Mouse (Mus musculus): ENCODE data around the gene Ninj1.

Ninj1 gene

DNA sequence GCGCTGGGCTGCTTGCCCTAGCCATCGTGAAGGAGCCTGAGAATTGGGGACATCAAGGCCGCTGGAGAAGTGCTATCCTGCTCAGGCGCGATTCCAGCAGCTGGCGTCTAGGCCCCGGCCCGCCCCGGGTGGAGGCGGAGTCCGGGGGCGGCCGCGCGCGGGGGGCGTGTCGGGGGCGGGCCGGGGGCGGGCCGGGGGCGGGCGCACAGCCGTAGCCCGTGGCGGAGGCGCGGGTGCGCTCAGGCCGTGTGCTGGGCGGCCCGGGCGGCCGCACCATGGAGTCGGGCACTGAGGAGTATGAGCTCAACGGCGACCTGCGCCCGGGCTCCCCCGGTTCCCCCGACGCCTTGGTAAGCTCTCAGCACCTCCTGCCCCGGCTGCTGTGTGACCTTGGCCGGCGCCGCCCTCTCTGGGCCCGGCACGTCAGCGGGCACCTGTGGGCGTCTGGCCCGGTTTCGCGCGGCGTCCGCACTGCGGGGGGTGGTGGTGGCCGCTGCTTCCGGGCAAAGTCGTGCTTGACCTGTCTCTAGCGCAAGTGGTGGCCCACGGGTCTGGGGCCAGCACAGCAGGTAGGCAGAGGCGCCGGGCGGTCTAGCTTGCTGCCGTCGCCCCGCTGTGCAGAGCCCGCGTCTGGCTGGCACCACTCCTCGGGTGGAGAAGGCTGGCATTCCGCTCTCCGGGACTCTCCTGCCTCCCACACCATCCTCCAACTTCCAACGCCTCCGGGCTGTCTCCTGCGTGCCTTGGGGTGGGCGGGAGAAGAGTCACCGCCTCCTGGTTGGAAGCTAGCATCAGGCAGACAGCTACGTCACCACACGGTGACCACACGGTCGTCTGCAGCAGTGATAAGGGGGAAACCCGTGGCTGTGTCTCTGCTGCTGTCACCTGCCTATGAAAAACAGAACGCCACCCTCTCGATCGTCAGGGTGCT is at the start of gene Ninj1:
TSS of gene Ninj1 (plus strand) at position 198 of the 931 bp plus-strand sequence.
- DNase-seq (ENCODE audit: low read depth) = peak; percentile 94

DNA sequence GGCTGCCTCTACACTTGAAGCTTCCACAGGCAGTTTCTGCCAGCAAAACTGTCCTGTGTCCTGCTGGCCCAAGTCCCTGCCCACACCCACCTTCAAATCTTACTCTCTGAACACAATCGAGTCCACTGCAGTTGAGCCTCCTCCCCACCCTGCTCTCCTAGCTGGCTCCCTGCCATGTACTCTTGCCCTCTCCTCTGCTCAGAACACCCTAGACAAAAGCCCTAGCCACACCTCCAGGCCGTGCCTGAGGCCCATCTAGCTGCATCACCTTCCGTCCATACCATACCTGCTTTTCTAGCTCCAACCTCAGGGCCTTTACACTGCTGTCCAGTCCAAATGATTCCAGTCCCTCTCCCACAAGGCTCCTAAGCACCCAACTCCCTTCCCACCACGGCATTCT is 46.7 kb upstream of the Ninj1 start:
- DNase-seq (ENCODE audit: low read depth) = no peak

DNA sequence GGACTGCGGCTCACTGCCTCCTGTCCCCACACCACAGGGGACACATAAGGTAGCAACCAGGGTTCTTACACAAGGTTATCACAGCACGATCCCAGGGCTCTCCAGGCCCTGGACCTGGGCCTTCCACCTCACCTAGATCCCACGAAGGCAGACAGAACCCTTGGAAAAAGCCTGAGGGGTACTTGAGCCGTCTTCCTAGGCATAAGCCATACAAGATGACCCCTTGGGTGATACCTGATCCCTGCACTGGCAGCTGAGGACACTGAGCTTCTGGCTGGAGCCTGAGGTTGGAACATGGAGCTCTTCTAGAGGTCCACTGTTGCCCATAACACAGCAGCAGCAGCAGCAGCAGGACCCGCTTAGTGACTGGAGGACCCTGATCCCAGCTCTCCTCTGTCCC is 44.9 kb upstream of the Ninj1 start:
- DNase-seq (ENCODE audit: low read depth) = no peak

DNA sequence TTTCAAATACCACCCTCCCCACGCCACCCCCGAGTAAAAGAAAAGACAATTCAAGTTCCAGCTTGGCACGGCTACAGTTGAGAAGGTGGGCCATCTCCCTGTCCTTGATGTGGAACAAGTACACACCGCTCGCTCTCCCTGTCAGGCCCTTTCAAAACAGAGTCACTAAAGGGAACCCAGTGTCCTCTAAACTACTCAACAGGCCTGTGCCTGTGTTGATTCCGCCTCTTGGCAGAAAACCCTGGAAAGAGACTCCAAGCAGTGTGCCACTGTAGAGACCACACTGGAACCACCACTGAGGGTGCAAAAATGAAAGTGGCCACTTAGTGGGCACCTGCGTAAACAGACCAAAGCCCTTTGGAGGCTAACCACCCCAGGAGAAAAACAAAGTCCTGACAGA is 44.0 kb upstream of the Ninj1 start:
- no peak for DNase-seq (ENCODE audit: low read depth)

DNA sequence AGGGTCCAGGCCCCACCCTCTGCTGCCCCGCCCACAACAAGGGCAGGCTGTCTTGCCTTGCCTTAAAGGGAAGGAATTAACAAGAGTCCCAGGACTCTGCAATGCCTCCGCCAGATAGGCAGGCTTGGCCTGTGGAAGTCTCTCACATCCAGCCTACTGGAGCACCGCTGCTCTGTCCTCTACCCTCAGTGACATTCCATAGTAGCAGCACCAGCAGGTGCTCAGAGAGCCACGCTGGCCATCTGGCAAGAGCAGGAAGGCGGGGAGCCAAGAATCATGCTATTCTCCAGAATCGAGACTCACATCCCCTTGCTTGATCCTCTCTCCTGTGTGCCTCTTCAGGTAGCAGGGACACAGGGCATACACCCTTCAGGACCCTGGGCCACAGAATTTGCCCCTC is 42.8 kb upstream of the Ninj1 start:
- no peak for DNase-seq (ENCODE audit: low read depth)

DNA sequence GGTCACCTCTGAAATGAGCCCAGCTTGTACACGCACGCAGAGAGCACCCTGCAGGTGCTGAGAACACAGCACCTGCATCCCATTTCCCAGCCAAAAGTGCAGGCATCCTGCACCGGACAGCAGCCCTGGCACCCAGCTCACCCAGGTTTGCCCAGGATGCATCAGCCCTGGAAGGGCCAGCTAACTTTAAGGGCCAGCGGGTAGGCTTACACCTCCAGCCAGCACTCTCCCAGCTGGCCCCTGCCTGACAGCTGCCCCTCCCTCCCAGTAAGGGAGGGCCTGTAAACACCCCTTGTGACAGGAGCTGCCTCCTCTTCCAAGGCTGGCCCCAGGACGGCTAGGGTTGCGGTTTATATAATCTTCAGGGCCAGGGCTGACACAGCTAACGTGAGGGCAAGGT is 41.9 kb upstream of the Ninj1 start:
- DNase-seq (ENCODE audit: low read depth) = no peak

DNA sequence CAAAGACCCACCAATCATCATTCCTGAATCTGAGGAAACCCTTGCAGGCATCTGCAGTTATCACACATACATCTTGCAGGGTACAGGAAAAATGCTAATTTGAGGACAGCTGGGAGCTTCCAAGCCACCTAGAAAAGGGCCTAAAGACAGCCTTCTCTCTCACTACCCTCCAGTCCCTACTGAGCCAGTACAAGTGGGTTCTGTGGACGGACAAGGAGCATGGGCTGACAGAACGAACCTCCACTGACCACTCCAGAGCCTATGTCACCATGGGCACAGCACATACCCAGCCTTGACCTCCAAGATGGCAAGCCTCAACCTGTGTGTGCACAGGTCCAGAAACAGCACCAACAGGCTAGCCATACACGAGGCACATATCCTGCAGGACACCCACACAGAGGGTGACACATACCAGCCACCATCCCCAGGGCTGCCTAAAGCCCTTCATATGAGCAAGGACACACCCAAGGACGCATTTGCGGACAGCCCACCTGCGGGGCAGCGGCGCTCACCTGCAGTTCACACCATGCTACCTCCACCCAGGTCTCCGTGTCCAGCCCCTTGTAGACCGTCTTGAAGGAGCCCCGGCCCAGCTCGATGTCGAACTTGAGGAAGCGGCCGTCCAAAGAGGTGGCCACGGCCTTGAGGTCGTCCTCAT is 41.1 kb upstream of the Ninj1 start:
- no peak for DNase-seq (ENCODE audit: low read depth)

DNA sequence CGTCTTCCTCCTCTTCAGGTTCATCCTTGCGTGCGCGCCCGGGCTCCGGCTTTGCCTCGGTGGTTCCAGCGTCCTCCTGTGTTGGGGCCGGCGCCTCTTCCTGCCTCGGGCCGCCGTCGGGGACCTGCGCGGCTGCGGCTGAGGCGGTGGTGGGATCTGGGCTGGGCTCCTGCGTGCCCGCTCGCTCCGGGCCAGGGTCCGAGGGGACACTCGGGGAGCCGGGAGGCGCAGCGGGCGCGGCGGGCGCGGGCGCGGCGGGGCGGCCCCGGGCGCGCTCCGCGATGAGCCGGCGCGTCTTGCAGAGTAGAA is 40.6 kb upstream of the Ninj1 start:
- no peak for DNase-seq (ENCODE audit: low read depth)

DNA sequence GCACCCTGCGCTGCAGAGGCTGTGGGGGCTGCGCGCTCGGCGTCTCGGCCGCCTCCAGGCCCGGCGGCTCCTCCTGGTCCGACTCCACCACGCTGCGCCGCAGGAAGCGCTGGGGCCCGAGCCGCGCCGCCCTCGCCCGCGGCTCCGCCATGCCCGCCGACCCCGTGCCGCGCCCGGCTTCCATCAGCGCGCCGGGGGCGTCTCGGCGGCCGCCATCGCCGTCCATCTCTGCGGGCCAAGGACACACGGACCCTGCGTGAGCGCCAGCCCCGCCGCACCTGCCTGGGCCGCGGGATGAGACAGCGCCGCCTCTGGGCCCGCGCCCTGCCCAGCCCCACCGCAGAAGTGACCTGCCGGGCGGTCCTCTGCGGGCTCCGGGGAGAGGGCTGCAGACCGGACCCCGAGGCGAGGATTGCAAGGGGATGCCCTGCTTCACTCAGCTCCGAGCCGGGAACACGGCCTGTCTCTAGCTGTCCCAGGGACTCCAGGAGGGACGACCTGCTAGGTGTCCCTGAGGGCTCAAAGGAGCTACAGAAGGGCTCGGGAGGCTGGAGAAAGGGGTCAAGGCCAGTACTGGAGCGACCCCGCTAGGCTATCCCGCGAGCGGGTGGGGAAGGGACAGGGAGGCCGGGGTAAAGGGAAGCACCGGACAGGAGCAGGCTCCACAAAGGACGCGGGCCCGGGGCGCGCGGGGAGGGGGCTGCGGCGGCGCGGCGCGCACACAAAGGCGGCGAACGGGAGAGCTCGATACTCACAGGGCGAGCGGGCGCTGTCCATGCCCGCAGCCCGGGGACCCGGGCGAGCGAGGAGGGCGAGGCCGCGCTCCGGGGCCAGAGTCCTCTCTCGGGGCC is 40.1 kb upstream of the Ninj1 start:
- DNase-seq (ENCODE audit: low read depth) = peak; percentile 14

DNA sequence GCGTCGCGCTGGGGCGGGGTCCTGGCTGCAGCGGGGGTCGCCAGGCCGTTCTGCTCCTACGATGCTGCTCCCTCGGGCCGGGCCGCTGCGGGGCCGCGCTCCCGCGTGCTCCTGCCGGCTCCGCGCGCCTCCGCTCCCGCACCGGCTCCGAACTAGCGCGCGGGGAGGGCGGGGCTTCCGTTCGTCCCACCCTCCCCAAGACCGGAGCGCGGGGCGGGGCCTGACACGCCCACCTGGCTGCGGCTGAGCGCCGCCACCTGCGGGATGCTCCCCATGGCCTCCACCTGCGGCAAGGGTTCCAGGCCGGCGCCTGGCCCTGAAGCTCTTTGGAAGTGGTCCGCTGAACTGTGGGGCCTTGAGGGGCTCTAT is 39.4 kb upstream of the Ninj1 start, which contains the start of gene Wnk2:
TSS of gene Wnk2 (minus strand) at position 157 of the 369 bp plus-strand sequence.
- peak; percentile 67 for DNase-seq (ENCODE audit: low read depth)

DNA sequence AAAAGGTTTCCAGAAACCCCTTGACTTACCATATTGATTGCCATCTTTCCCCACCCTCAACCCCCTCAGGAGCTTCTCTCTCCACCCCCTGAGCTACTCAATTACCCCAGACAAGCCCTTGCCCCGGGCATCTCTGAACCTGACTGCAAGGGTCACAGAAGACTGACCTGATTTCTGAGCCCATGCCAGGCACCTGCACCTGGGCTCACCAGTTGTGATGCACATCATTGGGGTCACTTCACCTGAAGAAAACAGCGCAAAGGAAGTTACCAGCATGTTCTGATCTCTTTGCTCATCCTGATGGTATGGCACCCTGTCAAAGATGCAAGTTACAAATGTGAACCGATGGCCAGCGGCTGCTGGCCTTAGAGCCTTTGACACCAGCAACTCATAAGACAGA is 38.6 kb upstream of the Ninj1 start:
- DNase-seq (ENCODE audit: low read depth) = no peak

DNA sequence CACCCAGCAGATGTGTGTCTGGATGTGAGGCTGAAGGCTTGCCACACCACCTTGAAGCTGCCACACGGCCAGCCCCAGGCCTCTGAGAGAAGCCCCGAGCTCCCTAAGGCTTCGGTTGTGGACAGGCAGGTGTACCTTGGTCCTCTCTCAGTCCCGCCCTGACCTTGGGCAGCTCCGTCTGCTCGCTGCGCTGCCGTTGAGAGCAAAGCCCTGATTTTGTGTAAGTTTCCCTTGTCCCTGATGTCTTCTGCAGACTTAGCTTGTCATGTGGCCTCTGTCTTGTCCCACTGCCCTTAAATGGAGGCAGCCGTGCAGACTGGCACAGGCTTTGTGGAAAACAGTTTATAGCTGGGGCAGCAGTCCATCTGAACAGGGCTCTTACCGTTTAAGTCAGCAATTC is 33.3 kb upstream of the Ninj1 start:
- DNase-seq (ENCODE audit: low read depth) = no peak

DNA sequence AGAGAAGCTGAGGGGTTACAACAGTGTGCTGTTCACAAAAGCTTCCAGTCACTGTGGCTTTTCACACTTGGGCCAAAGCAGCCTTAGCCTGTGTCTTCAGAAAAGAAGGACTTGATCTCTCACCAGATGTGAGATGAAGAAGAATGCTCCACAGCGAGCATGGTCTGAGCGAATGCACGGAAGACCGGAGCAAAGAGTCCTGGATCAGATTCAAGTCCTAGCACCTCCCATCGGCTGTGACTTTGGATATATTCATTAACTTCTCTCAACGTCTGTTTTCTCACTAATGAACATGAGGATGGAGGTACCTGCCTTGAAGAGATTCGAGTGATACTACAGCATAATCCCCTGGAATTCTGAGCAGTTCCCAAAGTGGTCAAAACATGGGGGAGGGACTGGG is 32.7 kb upstream of the Ninj1 start:
- no peak for DNase-seq (ENCODE audit: low read depth)

DNA sequence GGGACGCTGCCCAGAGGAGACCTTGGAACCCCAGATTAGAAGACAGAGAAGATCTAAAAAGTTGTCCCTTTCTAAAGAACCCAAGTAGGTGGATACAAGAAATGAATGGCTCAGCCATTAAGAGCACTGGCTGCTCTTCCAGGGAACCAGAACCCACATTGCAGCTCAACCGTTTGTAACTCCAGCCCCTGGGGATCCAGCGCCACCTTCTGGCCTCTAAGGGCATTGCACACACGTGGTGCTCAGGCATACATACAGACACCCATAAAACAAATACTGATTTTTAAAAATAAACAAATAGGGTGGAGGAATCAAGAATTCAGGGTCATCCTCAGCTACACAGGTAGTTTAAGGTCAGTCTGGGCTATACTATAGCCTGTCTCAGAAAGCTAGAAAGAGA is 30.6 kb upstream of the Ninj1 start:
- DNase-seq (ENCODE audit: low read depth) = no peak

DNA sequence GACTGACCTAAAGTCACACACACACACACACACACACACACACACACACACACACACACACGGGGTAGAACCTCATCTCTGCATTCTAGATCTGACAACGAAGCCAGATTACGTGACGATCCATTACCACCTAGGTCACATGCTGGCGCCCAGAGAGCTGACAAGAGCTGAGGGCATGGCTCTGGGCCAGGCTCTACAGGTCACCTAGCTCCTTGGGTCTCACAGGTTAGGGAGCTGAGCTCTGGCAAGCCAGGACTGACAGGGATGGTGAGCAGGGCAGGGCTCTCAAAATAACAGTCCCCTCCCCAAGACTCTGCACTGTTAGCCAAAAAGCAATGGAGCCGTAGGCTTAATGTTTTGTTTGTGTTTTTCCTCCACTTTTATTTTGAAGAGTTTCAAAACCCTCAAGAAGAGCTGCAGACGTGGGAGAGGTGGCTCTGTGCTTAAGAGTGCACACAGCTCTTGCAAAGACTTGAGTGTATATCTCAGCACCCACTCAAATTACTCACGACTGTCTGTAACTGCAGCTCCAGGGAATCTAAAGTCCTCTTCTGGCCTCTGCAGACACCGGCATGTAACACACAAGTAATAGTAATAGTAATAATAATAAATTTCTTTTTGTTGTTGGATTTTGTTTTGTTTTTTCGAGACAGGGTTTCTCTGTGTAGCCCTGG is 29.1 kb upstream of the Ninj1 start:
- no peak for DNase-seq (ENCODE audit: low read depth)

DNA sequence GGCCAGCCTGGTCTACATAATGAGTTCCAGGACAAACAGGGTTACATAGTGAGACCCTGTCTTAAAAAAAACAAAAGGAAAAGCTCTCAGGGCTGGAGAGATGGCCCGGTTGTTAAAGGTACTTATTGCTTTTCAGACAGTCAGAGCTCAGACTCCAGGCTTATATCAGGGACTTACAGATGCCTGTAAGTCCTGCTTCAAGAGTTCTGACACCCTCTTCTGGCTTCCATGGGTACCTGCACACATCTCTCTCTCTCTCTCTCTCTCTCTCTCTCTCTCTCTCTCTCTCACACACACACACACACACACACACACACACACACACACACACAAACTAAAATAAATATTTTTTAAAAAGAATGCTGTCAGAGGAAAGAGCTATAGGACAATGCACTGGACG is 26.0 kb upstream of the Ninj1 start:
- no peak for DNase-seq (ENCODE audit: low read depth)

DNA sequence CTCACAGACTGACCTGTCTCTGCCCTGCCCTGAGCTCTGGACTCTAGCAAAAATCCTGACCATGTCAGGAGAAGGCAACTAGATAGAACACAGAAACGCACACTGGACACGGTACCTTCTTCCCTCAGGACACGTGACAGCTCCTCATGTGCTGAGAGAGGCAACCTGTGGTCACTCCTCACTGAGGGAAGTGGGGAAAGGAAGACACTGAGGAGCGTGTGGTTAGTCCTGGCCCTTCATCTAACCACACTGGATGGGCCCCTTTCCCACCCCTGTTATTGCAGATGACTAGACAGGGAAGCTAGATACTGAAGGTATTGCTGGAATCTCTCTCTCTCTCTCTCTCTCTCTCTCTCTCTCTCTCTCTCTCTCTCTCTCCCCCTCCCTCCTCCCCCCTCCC is 24.6 kb upstream of the Ninj1 start:
- no peak for DNase-seq (ENCODE audit: low read depth)

DNA sequence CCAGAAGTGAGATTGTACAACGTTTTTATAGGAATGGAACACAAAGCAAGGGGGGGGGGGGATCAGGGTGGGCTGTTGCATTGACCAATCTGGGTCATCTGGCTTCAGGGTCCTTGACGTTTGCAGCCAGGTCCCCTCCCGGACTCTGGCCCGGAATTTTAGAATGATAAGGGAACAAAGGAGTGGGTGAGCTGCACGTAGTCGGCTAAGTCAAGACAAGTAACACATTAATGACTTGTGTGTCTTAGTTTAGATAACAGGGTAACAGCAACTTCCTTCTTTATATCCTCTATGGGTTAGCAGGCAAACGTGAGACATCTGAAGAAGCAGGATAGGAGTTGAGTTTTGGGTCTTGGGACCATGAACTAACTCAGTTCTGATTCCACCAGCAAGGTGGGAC is 23.6 kb upstream of the Ninj1 start:
- no peak for DNase-seq (ENCODE audit: low read depth)

DNA sequence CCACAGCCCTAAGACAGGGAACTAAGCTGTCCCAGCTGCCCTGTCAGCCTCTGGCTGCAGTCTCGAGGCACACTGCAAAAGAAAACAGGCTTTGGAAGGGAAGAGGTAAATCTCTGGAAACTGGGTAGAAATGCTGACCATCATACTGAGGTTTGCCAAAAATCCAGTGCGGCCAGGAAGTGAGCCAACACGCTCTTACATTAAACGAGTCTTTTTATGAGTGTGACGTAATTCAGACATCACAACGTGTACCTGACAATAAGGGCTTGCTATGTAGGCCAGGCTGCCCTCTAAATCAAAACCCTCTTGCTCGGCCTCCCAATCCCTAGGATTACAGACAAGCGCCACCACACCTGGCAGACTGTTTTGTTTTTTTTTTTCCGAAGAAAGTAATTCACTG is 20.2 kb upstream of the Ninj1 start:
- no peak for DNase-seq (ENCODE audit: low read depth)

DNA sequence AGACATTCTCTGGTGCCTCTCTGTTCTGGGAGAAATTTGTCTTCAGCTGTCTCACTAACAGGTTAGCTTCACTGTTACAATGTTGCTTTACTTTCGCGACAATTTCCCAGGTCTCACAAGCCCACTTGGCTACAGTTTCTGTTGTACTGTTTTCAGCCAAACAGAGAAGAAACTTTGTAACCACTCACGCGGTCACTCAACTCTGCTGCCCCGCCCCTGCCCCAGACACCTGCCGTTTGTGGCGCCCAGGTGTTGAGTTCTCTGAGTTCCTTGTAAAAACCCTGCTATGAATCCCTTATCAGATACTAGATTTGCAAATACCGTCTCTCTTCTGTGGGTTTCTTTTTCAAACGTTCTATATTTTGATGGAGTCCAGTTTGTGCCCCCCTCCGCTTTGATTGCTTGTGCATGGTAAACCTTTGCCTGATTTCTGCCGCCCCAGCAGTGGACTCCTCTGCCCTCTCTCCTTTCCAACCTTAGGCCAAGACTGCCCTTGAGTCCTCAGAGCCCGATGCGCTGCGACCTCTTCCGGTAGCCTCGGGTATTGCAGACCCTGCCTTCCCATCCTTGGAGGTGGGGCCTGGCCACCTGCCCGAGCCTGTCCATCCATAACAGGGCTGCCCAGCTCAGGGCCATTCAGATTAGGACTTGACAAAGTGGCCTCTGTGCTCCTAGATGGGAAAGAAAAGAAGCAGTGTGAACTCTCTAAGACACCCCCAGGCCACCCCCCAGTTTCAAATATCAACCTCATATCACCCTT is 17.7 kb upstream of the Ninj1 start:
- DNase-seq (ENCODE audit: low read depth) = peak; percentile 79

DNA sequence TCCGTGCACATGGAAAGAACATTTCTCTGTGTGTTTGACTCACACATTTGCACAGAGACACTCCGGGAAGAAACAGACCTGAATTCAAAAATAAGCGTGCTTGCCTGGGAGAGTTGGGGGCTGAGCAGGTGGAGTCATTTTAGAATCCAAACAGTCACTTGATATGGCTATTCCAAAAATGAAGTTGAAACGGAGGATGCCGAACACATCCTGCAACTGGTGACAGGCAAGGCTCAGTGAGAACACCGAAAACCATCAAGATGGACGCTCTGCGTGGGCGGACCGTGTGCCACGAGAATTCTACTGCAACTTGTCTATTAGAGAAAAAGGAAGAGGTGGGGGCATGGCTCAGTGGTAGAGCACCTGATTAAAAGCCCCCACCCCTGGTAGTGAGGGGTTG is 16.7 kb upstream of the Ninj1 start:
- no peak for DNase-seq (ENCODE audit: low read depth)

DNA sequence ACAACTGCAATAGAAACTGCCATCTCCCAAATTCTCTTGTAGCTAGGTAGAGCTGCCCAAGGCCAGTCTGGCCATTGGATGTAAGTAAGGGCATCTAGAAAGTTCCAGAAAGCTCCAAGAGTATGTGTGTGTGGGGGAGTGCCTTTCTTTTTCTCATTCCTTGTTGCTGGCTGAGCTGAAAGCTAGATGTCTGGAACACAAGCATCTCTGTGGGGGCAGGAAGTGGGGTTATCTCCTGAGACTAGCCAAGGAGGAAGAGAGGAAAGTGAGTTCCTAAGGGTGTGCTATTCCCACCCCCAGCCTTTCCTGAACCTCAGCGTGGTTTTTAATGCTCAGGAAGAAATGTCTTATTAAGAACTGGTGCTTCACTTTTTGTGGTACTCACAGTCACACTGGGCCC is 15.6 kb upstream of the Ninj1 start:
- no peak for DNase-seq (ENCODE audit: low read depth)

All from induced T-regulatory cell, adult 2 months (primary cell).